Mouse (Mus musculus) embryonic facial prominence, embryonic 12.5 days (tissue): ENCODE data around the gene Rnf186. TPM values are rescaled to one million over a fixed set of nuclear protein-coding genes. Genes with fewer than 3 reads are reported as not detected.

ENCODE experiments used
- ATAC-seq: fragments of 200-750 bp; cut with Nextera tagmentation; 2 replicates; pipeline ENCODE4 v1.8.0; 2017; ENCODE audit not compliant: insufficient number of reproducible peaks, insufficient read depth, low FRiP score, low TSS enrichment
- H3K27ac ChIP-seq: fragments of 300-500 bp; sonication (generic); 2 replicates; pipeline ENCODE4 v1.5.1; 2016; ENCODE audit warnings: mild to moderate bottlenecking
- H3K27me3 ChIP-seq: fragments of 300-500 bp; sonication (generic); 2 replicates; pipeline ENCODE4 v1.6.1; 2016; ENCODE audit warnings: mild to moderate bottlenecking, moderate library complexity
- H3K36me3 ChIP-seq: fragments of 300-500 bp; sonication (generic); 2 replicates; pipeline ENCODE4 v1.6.1; 2016; ENCODE audit warnings: mild to moderate bottlenecking
- H3K4me1 ChIP-seq: fragments of 300-500 bp; sonication (generic); 2 replicates; pipeline ENCODE4 v1.6.1; 2016
- H3K4me2 ChIP-seq: fragments of 300-500 bp; sonication (generic); replicated peaks from 2 replicates; pipeline ENCODE4 v1.6.1; 2016; ENCODE audit warnings: mild to moderate bottlenecking, moderate library complexity
- H3K4me3 ChIP-seq: fragments of 300-500 bp; sonication (generic); 2 replicates; pipeline ENCODE4 v1.5.1; 2016; ENCODE audit warnings: mild to moderate bottlenecking
- H3K9ac ChIP-seq: fragments of 300-500 bp; sonication (generic); 2 replicates; pipeline ENCODE4 v1.6.1; 2016; ENCODE audit warnings: mild to moderate bottlenecking, moderate library complexity
- H3K9me3 ChIP-seq: fragments of 300-500 bp; sonication (generic); 2 replicates; pipeline ENCODE4 v1.6.1; 2016; ENCODE audit warnings: mild to moderate bottlenecking, moderate library complexity
- WGBS: fragments of 180-500 bp; shearing (Covaris S2); methylation state at CpG from one replicate; pipeline ENCODE4 v1.1.7; 2016; 5-methylcytosine and 5-hydroxymethylcytosine counted together
- polyA plus RNA-seq: library from polyadenylated mRNA; unstranded; fragments of >200 nt; fragmentation: Nextera tagmentation; extraction: Ambion mirVana; gene quantifications from 2 replicates; pipeline ENCODE4 v1.2.1, GENCODE M21; 2016

Rnf186 gene
- polyA plus RNA-seq, 1 experiment from 2014 or later = not detected

DNA sequence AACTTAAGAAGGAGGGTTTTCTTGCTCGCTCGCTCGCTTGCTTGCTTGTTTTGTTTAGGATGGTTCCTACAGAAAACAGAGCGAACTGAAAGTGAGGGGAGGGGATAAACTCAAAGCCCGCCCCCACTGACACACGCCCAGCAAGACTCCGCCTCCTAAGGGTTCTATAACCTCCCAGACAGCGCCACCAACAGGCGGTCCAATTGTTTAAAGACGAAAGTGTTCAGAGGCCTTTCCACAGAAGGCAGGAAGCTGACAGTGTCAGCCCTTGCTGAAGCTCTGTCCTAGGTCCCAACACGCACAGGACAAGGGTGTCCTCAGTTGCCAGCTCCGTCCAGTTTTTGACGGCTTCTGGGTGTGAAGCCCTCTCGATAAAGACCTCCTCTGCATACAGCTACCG, 23.2 kb upstream of the Rnf186 start:
- H3K4me1 ChIP-seq = peaks cover 12% of the 10 kb centered on the region
- no peak overlapping the region for H3K9ac ChIP-seq
- H3K27ac ChIP-seq = no peak overlapping the region
- H3K9me3 ChIP-seq = no peaks in the 10 kb centered on the region
- no peak for ATAC-seq
- no peak overlapping the region for H3K4me3 ChIP-seq
- no peaks in the 10 kb centered on the region for H3K27me3 ChIP-seq
- H3K36me3 ChIP-seq = no peaks in the 10 kb centered on the region
- H3K4me2 ChIP-seq = no peak overlapping the region
- 26% methylated on average over 15 of the region's 15 CpGs for WGBS

DNA sequence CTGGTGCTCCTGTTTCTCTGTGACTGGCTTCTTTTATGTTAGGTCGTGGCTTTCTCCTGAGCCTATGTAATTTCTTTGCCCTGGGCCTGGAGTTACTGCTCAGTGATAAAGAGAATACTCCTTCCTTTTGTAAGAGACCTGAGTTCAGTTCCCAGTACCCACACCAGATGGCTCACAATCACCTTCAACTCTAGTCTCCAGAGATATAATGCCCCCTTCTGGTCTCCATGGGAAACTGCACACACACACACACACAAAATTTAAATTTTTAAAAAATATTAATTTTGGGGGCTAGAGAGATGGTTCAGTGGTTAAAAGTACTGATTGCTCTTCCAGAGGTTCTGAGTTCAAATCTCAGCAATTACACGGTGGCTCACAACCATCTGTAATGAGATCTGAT, 18.7 kb upstream of the Rnf186 start:
- Histone ChIP-seq H3K36me3 (no peaks in the 10 kb centered on the region), H3K27me3 (no peaks in the 10 kb centered on the region), H3K4me2 (no peak overlapping the region), H3K4me3 (no peak overlapping the region), H3K9ac (no peak overlapping the region), H3K4me1 (no peaks in the 10 kb centered on the region), H3K27ac (no peak overlapping the region), H3K9me3 (no peaks in the 10 kb centered on the region)
- no peak for ATAC-seq
- 84% methylated on average over 2 of the region's 2 CpGs for WGBS

DNA sequence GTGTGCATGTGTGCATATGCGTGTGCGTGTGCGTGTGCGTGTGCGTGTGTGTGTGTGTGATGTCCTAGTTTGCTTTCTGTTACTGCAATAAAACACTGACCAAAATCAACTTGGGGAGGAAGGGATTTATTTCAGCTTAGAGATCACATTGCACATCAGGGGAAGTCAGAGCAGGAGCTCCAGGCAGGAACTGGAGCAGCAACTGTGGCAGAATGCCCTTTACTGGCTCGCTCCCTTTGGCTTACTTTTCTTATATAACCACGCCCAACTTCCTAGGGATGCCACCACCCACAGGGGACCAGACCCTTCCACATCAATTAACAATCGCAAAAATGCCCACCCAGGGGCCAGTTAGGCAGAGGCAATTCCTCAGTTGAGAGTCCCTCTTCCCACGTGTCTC, 8.3 kb upstream of the Rnf186 start:
- H3K36me3 ChIP-seq = no peaks in the 10 kb centered on the region
- H3K4me3 ChIP-seq = no peak overlapping the region
- 88% methylated on average over 9 of the region's 9 CpGs for WGBS
- no peak overlapping the region for H3K27ac ChIP-seq
- no peaks in the 10 kb centered on the region for H3K27me3 ChIP-seq
- no peak overlapping the region for H3K9ac ChIP-seq
- no peaks in the 10 kb centered on the region for H3K9me3 ChIP-seq
- no peak overlapping the region for H3K4me2 ChIP-seq
- H3K4me1 ChIP-seq = no peaks in the 10 kb centered on the region
- ATAC-seq = no peak

DNA sequence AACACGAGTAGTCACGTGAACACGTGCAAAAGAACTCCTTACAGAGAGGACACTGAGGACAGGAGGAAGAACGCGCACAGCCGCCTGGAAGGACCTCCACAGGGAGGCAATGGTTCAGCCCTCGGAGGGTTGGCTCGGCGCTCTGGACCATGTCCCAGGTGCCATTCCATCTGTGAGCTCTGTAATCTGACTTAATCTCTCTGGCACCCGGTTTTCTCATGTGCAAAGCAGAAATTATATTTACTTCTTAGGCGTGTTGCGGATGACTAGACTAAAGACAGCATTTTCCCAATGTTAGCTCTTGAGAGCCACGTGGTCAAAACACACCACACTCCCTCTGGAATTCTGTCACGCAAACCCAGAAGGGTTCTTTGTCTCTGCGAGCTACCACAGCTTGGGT, 7.8 kb upstream of the Rnf186 start:
- Histone ChIP-seq H3K27me3 (no peaks in the 10 kb centered on the region), H3K36me3 (no peaks in the 10 kb centered on the region), H3K4me2 (no peak overlapping the region), H3K4me3 (no peak overlapping the region), H3K4me1 (no peaks in the 10 kb centered on the region), H3K9ac (no peak overlapping the region), H3K27ac (no peak overlapping the region), H3K9me3 (no peaks in the 10 kb centered on the region)
- ATAC-seq = no peak
- WGBS = 84% methylated on average over 15 of the region's 15 CpGs

DNA sequence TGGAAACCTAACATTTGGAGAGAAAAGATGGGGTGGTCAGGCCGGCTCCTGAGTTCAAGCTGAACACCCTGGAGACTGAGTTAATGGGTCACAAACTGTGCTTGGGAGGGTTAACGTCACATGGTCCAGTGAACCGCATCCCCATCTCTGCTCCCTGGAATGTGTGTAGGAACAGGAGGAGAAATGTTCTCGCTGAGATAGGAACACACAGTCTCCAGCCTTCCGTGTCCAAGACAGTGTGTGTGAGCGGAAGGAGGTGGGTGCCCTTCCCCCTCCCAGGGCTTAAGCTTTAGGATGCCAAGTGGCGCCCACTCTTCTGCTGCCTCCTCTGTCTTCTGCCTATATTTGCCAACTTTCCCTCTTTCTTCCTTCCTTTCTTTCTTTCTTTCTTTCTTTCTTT, 7.0 kb upstream of the Rnf186 start:
- Histone ChIP-seq H3K4me2 (no peak overlapping the region), H3K4me1 (no peaks in the 10 kb centered on the region), H3K27me3 (no peaks in the 10 kb centered on the region), H3K9me3 (no peaks in the 10 kb centered on the region), H3K36me3 (no peaks in the 10 kb centered on the region), H3K27ac (no peak overlapping the region), H3K9ac (no peak overlapping the region), H3K4me3 (no peak overlapping the region)
- ATAC-seq = no peak
- WGBS = 70% methylated on average over 7 of the region's 7 CpGs

DNA sequence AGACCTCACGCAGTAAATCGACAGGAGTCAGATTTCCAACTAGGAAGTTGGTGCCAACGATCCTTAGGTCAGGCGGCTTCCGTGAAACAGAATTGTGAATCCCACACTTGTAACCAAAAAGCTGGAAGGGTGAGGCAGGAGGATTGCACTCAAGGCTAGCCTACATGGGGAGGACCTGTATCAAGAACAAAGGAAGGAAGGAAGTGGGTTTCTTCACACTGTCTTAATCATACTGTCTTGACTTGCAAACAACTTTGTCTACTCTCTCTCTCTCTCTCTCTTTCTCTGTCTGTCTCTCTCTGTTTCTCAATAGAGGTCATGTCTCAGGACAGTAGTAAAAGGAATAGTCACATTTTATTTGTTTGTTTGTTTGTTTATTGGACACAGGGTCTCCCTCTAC, 4.2 kb upstream of the Rnf186 start:
- no peak for ATAC-seq
- 86% methylated on average over 5 of the region's 5 CpGs for WGBS
- Histone ChIP-seq H3K27ac (no peak overlapping the region), H3K36me3 (no peaks in the 10 kb centered on the region), H3K27me3 (no peaks in the 10 kb centered on the region), H3K9ac (no peak overlapping the region), H3K4me2 (no peak overlapping the region), H3K4me1 (no peaks in the 10 kb centered on the region), H3K9me3 (no peaks in the 10 kb centered on the region), H3K4me3 (no peak overlapping the region)

DNA sequence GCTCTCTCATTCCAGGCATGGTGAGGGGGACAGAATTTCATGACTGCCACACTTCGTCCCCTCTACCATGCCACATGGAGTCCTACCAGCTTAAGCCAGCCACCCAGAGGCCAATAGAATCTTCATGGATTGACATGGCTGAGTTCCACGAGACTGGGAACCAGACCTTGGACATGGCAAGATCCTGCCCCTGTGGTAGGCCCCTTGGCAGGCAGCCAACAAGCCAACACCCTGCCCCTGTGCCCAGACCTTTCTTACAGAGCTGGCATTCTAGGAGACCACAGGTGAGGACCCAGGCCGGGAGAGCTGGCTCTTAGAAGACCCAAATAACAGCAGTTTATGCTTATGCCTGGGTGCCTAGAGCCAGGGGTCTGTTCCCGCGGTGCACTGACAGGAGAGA, 1.0 kb upstream of the Rnf186 start:
- no peak overlapping the region for H3K4me3 ChIP-seq
- no peak overlapping the region for H3K9ac ChIP-seq
- no peaks in the 10 kb centered on the region for H3K36me3 ChIP-seq
- H3K4me2 ChIP-seq = no peak overlapping the region
- H3K27me3 ChIP-seq = no peaks in the 10 kb centered on the region
- no peak overlapping the region for H3K27ac ChIP-seq
- no peaks in the 10 kb centered on the region for H3K9me3 ChIP-seq
- no peak for ATAC-seq
- no peaks in the 10 kb centered on the region for H3K4me1 ChIP-seq
- 78% methylated on average over 5 of the region's 5 CpGs for WGBS

DNA sequence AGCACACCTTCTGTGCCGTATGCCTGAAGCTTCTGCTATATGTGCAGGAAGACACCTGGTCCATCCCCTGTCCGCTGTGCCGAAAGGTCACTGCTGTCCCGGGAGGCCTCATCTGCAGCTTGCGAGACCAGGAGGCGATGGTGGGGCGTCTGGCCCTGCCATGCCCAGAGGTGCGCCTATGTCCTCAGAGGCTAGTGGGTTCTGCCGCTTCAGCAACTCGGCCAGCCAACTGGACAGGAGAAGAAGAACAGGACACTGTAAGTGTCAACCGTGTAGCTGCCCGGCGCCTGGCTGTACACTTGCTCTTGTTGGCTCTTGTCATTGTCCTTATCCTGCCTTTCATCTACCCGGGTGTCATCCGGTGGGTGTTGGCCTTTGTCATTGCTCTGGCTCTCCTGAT, 573 bp downstream of the Rnf186 start:
- WGBS = 90% methylated on average over 15 of the region's 15 CpGs
- no peak overlapping the region for H3K9ac ChIP-seq

DNA sequence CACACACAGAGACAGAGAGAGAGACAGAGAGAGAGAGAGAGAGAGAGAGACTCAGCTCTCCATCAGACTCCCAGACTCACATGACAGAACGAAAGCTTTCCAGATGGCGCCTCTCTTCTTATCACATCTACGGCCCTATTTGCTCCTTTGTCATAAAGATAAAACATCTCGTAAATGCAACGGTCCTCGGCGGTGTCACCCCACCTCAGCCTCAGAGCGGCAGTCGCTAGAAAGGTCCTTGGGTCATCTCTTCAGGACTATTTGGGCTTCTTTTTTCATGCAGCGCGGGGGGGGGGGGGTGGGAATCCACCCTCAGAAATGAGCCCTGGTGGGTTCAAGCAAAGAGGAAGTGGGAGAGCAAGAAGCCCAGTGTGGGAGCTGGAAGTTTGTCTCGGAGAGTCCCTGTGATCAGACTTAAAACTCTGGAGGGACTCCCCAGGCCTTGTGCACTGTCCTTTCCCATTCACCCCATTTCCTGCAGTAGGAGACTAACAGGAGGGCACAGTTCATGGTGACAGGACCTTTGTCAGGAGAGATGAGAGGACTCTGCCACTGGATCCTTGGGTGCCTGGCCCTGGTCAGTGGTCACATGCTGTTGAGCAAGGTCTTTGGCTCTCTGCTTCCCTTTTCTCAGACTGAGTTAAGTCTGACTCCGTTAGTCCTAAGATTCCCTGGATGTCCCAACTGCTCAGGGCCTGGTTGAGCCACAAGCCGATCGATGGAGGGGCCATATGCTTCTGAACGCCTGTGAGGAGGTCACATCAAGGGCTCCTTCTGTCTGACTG, 2.1 kb downstream of the Rnf186 start:
- Histone ChIP-seq H3K9ac (no peak overlapping the region), H3K27ac (no peak overlapping the region), H3K4me3 (no peak overlapping the region), H3K4me1 (peaks cover 6% of the 10 kb centered on the region), H3K36me3 (no peaks in the 10 kb centered on the region), H3K9me3 (no peaks in the 10 kb centered on the region), H3K4me2 (no peak overlapping the region), H3K27me3 (no peaks in the 10 kb centered on the region)
- WGBS = 81% methylated on average over 16 of the region's 16 CpGs
- ATAC-seq = no peak

More for the DNA sequence above, 573 bp downstream of the Rnf186 start:
- no peaks in the 10 kb centered on the region for H3K27me3 ChIP-seq
- H3K36me3 ChIP-seq = no peaks in the 10 kb centered on the region
- H3K4me2 ChIP-seq = no peak overlapping the region
- H3K27ac ChIP-seq = no peak overlapping the region
- no peak overlapping the region for H3K4me3 ChIP-seq
- H3K9me3 ChIP-seq = no peaks in the 10 kb centered on the region
- H3K4me1 ChIP-seq = peaks cover 6% of the 10 kb centered on the region
- no peak for ATAC-seq

DNA sequence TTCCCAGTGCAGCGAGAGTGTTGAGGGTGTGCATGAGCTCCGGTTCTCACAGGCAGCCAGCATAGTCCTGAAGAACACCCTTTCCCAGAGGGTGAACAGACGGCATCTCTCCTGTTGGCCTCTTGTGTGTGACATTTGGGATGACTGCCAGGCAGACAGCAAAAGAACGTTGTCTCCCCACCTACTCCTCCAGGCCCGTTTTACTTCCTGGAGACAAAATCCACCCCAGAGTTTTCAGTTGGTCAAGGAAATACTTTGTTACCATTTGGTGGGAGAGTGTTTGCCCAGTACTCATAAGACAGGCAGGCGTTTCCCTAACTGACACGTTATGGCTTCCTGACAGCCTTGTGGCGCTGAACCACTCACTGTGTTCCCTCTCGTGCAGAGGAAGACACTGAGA, 2.8 kb downstream of the Rnf186 start:
- no peak for ATAC-seq
- Histone ChIP-seq H3K9me3 (no peaks in the 10 kb centered on the region), H3K27me3 (no peaks in the 10 kb centered on the region), H3K4me3 (no peak overlapping the region), H3K4me1 (peaks cover 6% of the 10 kb centered on the region), H3K36me3 (no peaks in the 10 kb centered on the region), H3K27ac (no peak overlapping the region), H3K9ac (no peak overlapping the region), H3K4me2 (no peak overlapping the region)
- WGBS = 73% methylated on average over 9 of the region's 9 CpGs

DNA sequence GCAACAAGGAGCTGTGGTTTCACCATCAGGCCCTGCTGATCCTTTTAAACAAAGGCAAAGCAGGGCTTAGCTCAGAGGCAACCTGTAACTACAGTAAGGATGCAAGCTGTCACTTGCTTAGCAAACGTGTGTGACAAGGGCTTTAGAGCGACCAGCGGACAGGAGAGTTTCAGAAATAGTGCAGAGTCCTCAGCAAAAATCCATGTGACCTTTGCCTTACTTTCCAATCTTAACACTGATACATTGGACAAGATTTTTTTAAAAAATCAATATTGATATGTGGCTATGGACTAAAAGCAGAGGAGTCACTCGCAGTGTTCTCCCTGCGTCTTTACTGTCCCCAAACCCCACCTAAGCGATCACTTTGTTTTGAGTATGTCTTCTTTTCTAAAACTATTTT, 4.5 kb downstream of the Rnf186 start:
- Histone ChIP-seq H3K4me1 (peaks cover 6% of the 10 kb centered on the region), H3K9ac (no peak overlapping the region), H3K27me3 (no peaks in the 10 kb centered on the region), H3K36me3 (no peaks in the 10 kb centered on the region), H3K9me3 (no peaks in the 10 kb centered on the region), H3K4me2 (no peak overlapping the region), H3K4me3 (no peak overlapping the region), H3K27ac (no peak overlapping the region)
- WGBS = 91% methylated on average over 6 of the region's 6 CpGs
- ATAC-seq = no peak

DNA sequence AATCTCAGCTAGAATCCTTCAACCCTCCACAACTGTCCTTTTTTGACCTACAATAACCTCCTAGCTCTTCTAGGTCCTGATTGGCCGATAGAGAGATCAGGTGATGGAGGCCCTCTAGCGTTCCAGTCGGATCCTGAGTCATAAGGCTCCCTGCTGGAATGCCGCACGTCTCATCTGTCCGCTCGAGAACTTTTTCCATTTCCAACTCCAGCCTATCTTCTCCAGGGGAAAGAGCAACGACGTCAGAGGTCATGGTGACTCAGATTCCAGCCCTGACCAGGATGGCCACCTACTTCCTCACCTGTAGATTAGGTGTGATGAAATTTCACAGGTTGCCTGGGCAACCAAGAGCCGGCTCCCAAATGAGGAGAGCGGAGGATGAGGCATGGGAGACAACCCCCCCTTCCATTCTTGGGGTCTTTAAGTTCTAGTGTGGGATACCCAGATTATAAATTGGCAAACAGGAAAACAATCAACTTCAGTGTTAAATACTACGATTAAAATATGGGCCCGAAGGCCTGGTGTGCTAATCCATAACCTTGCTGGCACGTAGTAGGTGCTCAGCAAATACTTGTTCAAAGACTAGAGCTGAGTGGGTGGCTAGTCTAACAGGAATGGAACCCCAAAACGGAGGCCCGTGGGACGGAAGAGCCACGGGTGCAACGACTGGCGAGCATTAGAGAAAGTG, 5.4 kb downstream of the Rnf186 start:
- Histone ChIP-seq H3K27ac (no peak overlapping the region), H3K4me1 (peaks cover 6% of the 10 kb centered on the region), H3K9me3 (no peaks in the 10 kb centered on the region), H3K27me3 (no peaks in the 10 kb centered on the region), H3K4me3 (peak overlapping the region; percentile 56), H3K36me3 (no peaks in the 10 kb centered on the region), H3K9ac (peak overlapping the region; percentile 83), H3K4me2 (peak overlapping the region; percentile 97)
- WGBS = 26% methylated on average over 20 of the region's 20 CpGs
- no peak for ATAC-seq
